Mouse (Mus musculus) heart, embryonic 15.5 days (tissue): ENCODE results near the gene Bms1. TPM values are rescaled to one million over a fixed set of nuclear protein-coding genes. Genes with fewer than 3 reads are reported as not detected.

Experiments used
- ATAC-seq: fragments of 200-750 bp; cut with Nextera tagmentation; replicated peaks from 2 replicates; pipeline ENCODE4 v1.8.0; 2017; ENCODE audit warnings: low read depth, moderate TSS enrichment; ENCODE audit not compliant: insufficient number of reproducible peaks, insufficient read depth, low FRiP score
- H3K27ac ChIP-seq: fragments of 300-500 bp; sonication (generic); 2 replicates; pipeline ENCODE4 v1.5.1; 2015; ENCODE audit warnings: mild to moderate bottlenecking, inconsistent platforms
- H3K27me3 ChIP-seq: fragments of 300-500 bp; sonication (generic); 2 replicates; pipeline ENCODE4 v1.6.1; 2015; ENCODE audit warnings: inconsistent platforms
- H3K36me3 ChIP-seq: fragments of 300-500 bp; sonication (generic); 2 replicates; pipeline ENCODE4 v1.6.1; 2015; ENCODE audit warnings: mild to moderate bottlenecking, inconsistent platforms
- H3K4me1 ChIP-seq: fragments of 300-500 bp; sonication (generic); replicated peaks from 2 replicates; pipeline ENCODE4 v1.6.1; 2015; ENCODE audit warnings: inconsistent platforms
- H3K4me2 ChIP-seq: fragments of 300-500 bp; sonication (generic); 2 replicates; pipeline ENCODE4 v1.6.1; 2015; ENCODE audit warnings: inconsistent platforms, mild to moderate bottlenecking, moderate library complexity
- H3K4me3 ChIP-seq: fragments of 300-500 bp; sonication (generic); 2 replicates; pipeline ENCODE4 v1.5.1; 2015; ENCODE audit warnings: mild to moderate bottlenecking, inconsistent platforms
- H3K9ac ChIP-seq: fragments of 300-500 bp; sonication (generic); 2 replicates; pipeline ENCODE4 v1.6.1; 2015; ENCODE audit warnings: mild to moderate bottlenecking, inconsistent platforms
- H3K9me3 ChIP-seq: fragments of 300-500 bp; sonication (generic); replicated peaks from 2 replicates; pipeline ENCODE4 v1.6.1; 2016; ENCODE audit warnings: inconsistent platforms
- WGBS: fragments of 180-500 bp; shearing (Covaris S2); methylation state at CpG from one replicate; pipeline ENCODE4 v1.1.7; 2015; ENCODE audit warnings: mixed read lengths; 5-methylcytosine and 5-hydroxymethylcytosine counted together
- polyA plus RNA-seq: library from polyadenylated mRNA; unstranded; fragments of >200 nt; fragmentation: Nextera tagmentation; extraction: Ambion mirVana; gene quantifications from 2 replicates; pipeline ENCODE4 v1.2.1, GENCODE M21; 2015

Bms1 gene
- polyA plus RNA-seq, 1 experiment from 2014 or later: 17.3 TPM

DNA sequence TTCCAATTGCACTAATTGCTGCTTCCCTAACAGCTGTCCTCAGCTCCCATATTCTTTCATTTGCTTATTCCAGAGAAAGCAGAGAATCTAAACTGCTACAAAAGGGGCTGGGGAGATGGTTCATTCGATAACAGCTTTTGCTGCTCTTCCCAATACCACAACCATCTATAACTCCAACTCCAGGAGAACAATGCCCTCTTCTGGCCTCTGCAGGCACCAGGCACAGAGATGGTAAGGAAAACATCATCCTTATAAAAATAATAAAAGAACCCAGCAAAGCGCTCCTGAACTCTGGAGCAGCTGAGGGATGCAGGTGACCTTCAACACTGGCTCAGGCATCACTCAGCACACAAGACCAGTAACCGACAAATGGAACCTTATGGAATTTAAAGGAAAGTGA is 33.3 kb downstream of the Bms1 start:
- Histone ChIP-seq H3K36me3 (peaks cover 50% of the 10 kb centered on the region), H3K9me3 (no peaks in the 10 kb centered on the region), H3K4me3 (no peak overlapping the region), H3K4me2 (no peak overlapping the region), H3K4me1 (no peaks in the 10 kb centered on the region), H3K9ac (no peak overlapping the region), H3K27me3 (no peaks in the 10 kb centered on the region), H3K27ac (no peak overlapping the region)
- no peak for ATAC-seq
- 88% methylated on average over 3 of the region's 3 CpGs for WGBS

DNA sequence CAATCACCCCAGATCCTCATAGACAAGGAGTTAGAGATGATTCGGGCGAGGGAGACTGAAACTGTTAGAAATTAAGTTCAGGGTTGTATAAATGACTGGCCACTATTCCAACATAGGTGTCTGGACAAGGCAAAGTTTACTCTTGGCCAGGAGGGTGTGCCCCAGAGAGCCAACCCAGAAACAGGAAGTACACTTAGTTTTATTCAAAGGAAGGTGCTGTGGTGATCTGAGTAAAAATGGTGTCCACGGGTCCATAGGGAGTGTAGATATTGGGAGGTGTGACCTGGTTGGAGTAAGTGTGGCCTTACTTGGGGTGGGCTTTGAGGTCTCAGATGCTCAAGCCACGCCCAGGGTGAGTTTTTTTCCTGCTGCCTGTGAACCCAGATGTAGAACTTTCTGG is 38.0 kb downstream of the Bms1 start:
- WGBS: 80% methylated on average over 4 of the region's 4 CpGs
- Histone ChIP-seq H3K27ac (no peak overlapping the region), H3K36me3 (peaks cover 23% of the 10 kb centered on the region), H3K27me3 (peaks cover 30% of the 10 kb centered on the region), H3K4me3 (no peak overlapping the region), H3K9me3 (no peaks in the 10 kb centered on the region), H3K4me2 (no peak overlapping the region), H3K4me1 (peaks cover 4% of the 10 kb centered on the region; the same call in 1 of the 2 replicates), H3K9ac (no peak overlapping the region)
- ATAC-seq: no peak

DNA sequence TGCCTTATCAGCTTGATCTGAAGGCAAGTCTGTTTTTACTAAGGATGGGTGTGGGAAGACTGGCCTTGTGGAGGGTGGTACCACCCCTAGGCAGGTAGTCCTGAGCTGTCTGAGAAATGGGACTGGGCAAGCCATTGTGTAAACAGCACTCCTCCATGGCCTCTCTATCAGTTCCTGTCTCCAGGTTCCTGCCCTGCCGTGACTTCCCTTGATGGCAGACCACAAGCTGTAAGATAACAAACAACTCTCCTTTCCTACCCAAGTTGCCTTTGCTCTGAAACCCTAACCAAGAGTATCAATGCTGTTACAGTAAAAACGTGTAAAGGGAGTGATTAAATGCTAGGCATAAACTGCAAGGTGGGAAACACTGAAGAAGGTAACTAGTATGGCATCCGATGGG is 38.6 kb downstream of the Bms1 start:
- 40% methylated on average over 3 of the region's 3 CpGs for WGBS
- ATAC-seq: no peak
- no peak overlapping the region for H3K4me3 ChIP-seq
- H3K27ac ChIP-seq: no peak overlapping the region
- H3K4me1 ChIP-seq: peaks cover 5% of the 10 kb centered on the region; the same call in 1 of the 2 replicates
- peaks cover 34% of the 10 kb centered on the region for H3K27me3 ChIP-seq
- H3K9ac ChIP-seq: no peak overlapping the region
- peaks cover 23% of the 10 kb centered on the region for H3K36me3 ChIP-seq
- no peaks in the 10 kb centered on the region for H3K9me3 ChIP-seq
- H3K4me2 ChIP-seq: no peak overlapping the region

DNA sequence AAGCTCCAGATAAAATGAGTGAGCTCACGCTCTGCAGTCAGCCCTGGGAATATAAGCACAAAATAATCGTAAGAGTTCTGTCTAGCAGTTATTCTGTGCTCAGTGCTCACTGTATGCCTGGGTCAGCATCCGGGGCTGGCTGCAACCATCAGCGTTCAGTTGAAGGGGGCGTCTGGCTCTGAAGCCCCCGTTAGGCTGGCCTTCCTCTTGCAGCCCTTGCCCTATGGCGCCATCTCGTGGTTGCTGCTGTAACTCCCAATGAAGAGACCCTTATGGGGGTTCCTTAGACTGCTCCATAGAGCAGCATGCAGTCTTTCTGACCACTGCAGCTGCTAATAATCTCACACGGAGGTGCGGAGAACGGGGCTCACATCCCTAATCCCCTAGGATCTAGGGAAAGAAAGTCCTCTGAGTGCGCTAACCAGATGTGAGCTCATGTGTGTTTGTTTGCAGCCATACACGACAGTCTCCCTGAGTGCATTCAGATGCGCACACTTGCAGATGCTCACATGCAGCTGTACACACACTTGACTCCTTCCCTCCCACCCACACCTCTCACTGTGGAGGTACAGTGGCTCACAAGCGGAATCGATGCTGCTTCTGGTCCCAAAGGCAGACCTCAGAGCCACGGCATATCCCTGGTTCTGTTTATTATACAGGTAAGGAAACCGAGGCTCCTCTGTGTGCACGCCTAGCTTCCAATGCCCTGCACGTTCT is 39.7 kb downstream of the Bms1 start:
- H3K4me1 ChIP-seq: peaks cover 5% of the 10 kb centered on the region; the same call in 1 of the 2 replicates
- H3K4me2 ChIP-seq: no peak overlapping the region
- 0 out of 2 replicates have a peak, but pooled peaks have one; percentile 22 for ATAC-seq
- no peaks in the 10 kb centered on the region for H3K9me3 ChIP-seq
- H3K27ac ChIP-seq: no peak overlapping the region
- H3K4me3 ChIP-seq: no peak overlapping the region
- WGBS: 30% methylated on average over 20 of the region's 20 CpGs
- H3K36me3 ChIP-seq: peaks cover 23% of the 10 kb centered on the region
- peaks cover 43% of the 10 kb centered on the region for H3K27me3 ChIP-seq
- H3K9ac ChIP-seq: no peak overlapping the region

DNA sequence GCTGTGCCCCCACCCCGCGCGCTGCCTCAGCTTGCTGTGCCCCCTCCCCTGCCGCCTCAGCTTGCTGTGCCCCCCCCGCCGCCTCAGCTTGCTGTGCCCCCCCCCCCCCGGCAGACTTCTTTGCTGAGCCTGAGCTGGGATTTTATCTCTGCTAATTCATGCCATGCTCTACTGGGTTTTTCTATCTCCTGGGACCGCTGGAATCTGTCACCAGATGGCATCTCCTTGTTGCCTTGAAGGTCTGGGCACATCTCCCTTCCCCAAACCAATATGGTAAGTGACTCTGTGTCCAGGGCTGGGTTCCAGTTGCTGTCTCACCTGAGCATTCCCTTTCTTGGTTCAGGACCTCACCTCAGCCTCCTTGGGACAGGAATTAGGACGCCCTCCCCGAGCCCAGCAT is 41.7 kb downstream of the Bms1 start:
- no peak overlapping the region for H3K9ac ChIP-seq
- H3K4me1 ChIP-seq: peaks cover 5% of the 10 kb centered on the region; the same call in 1 of the 2 replicates
- no peak overlapping the region for H3K27ac ChIP-seq
- WGBS: 36% methylated on average over 10 of the region's 10 CpGs
- peaks cover 63% of the 10 kb centered on the region for H3K27me3 ChIP-seq
- H3K36me3 ChIP-seq: peaks cover 4% of the 10 kb centered on the region
- no peak for ATAC-seq
- no peak overlapping the region for H3K4me2 ChIP-seq
- no peaks in the 10 kb centered on the region for H3K9me3 ChIP-seq
- no peak overlapping the region for H3K4me3 ChIP-seq

DNA sequence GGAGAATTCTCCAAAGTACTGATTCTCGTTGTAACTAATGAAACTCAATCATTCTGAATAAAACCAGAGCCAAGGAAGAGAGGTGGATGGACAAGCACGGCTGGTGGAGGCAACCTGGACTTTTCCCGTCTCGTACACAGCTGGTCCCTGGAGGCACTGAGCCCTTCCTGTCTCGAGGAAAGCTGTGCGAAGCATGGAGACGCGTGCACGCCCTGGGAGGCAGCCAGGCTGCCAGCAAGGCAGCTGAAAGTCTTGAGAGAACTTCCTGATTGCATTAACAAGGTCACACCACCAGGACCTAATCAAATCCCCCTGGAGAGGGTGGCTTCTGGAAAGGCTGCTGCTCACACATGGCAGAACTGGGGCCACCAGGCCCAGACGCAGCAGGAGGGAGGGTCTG is 43.3 kb downstream of the Bms1 start:
- peaks cover 63% of the 10 kb centered on the region for H3K27me3 ChIP-seq
- no peak for ATAC-seq

DNA sequence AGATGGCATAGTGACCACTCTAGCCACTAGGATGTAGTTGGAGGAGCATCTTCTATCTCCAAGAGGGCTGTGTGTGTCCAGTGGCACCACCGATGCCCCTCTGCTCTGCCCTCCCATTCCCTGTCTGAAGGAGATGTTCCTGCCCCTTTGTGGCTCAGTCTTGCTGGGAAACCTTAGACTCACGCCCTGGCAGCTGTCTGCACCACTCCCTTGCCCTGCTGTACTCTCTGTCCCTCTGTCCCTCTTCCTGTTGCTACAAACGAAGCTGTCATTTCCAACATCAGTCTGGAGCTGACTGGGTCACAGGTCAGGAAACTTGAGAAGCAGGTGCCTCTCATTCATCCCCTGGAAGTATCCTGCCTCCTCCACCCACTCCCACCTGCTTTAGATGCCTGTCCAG is 43.8 kb downstream of the Bms1 start:
- Histone ChIP-seq H3K36me3 (no peaks in the 10 kb centered on the region), H3K27me3 (peaks cover 63% of the 10 kb centered on the region), H3K4me2 (no peak overlapping the region), H3K4me3 (no peak overlapping the region), H3K9ac (no peak overlapping the region), H3K27ac (no peak overlapping the region), H3K4me1 (peaks cover 5% of the 10 kb centered on the region; the same call in 1 of the 2 replicates), H3K9me3 (no peaks in the 10 kb centered on the region)
- 49% methylated on average over 3 of the region's 3 CpGs for WGBS
- no peak for ATAC-seq

More for the DNA sequence above, 43.3 kb downstream of the Bms1 start:
- Histone ChIP-seq H3K4me1 (peaks cover 5% of the 10 kb centered on the region; the same call in 1 of the 2 replicates), H3K9ac (no peak overlapping the region), H3K9me3 (no peaks in the 10 kb centered on the region), H3K4me2 (no peak overlapping the region), H3K4me3 (no peak overlapping the region), H3K36me3 (no peaks in the 10 kb centered on the region), H3K27ac (no peak overlapping the region)
- 20% methylated on average over 10 of the region's 10 CpGs for WGBS

DNA sequence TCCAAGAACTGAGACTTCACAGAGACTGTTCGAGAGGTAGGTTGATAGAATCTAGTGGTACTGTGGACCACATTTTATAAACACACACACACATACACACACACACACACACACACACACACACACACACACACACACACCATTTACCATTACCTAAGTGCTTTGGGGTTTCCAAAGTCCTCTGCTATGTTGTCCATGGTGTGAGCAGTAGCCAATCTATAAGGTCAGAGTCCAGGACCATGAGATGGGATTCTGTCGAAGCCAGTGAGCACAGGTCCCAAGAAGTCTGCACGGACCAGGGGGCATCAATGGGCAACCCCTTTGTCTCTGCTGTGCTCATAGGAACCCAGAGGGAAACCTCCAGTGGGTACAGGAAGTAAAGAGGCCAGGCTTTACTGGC is 44.2 kb downstream of the Bms1 start:
- peaks cover 5% of the 10 kb centered on the region; the same call in 1 of the 2 replicates for H3K4me1 ChIP-seq
- WGBS: 64% methylated on average over 3 of the region's 3 CpGs
- H3K27me3 ChIP-seq: peaks cover 62% of the 10 kb centered on the region
- no peak overlapping the region for H3K9ac ChIP-seq
- H3K4me3 ChIP-seq: no peak overlapping the region
- H3K36me3 ChIP-seq: no peaks in the 10 kb centered on the region
- no peak overlapping the region for H3K4me2 ChIP-seq
- no peak for ATAC-seq
- no peak overlapping the region for H3K27ac ChIP-seq
- H3K9me3 ChIP-seq: no peaks in the 10 kb centered on the region

DNA sequence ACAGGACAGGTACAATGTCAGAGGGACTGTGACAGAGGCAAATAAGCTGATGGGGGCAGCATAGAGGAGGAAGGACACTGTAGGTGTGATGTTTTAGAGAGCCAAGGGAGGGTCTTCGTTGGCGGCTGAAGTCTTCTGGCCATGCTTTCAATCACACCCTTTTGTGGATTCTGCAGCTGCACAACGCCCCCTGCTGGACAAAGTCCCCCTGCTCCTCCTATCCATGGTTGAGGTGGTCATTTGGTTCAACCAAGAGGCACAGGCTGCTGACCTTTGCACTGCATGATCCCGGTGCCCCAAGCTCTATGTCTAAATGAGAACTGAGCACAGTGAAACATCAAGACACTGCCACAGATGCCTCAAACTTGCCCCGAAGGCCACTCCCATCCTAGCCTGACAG is 46.0 kb downstream of the Bms1 start:
- no peak for ATAC-seq
- Histone ChIP-seq H3K27me3 (peaks cover 47% of the 10 kb centered on the region), H3K9me3 (no peaks in the 10 kb centered on the region), H3K4me2 (no peak overlapping the region), H3K4me1 (0 out of 2 replicates have a peak, but pooled peaks cover 3% of the 10 kb centered on the region), H3K27ac (no peak overlapping the region), H3K4me3 (no peak overlapping the region), H3K36me3 (no peaks in the 10 kb centered on the region), H3K9ac (no peak overlapping the region)
- 41% methylated on average over 5 of the region's 5 CpGs for WGBS

DNA sequence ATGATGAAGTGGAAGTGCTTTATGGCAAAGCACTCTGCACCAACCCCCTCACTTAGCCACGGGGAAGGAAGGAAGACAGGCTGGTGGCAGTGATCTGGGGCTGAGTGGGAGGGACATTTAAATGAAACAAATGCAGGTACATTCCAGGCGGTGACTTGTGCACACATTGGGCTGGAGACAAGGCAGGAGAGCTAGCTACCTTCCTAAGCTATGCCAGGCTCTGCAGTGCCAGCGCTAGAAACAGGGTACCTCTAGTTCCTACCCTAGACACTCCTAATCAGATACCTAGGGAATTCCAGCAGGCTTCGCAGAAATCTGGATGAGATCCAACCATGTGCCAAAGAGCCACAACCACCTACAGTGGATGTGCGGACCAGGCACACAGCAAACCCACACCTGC is 46.5 kb downstream of the Bms1 start:
- 59% methylated on average over 5 of the region's 5 CpGs for WGBS
- no peaks in the 10 kb centered on the region for H3K36me3 ChIP-seq
- 0 out of 2 replicates have a peak, but pooled peaks cover 3% of the 10 kb centered on the region for H3K4me1 ChIP-seq
- ATAC-seq: no peak
- no peak overlapping the region for H3K4me2 ChIP-seq
- no peak overlapping the region for H3K4me3 ChIP-seq
- no peak overlapping the region for H3K27ac ChIP-seq
- H3K27me3 ChIP-seq: peaks cover 42% of the 10 kb centered on the region
- no peaks in the 10 kb centered on the region for H3K9me3 ChIP-seq
- H3K9ac ChIP-seq: no peak overlapping the region

DNA sequence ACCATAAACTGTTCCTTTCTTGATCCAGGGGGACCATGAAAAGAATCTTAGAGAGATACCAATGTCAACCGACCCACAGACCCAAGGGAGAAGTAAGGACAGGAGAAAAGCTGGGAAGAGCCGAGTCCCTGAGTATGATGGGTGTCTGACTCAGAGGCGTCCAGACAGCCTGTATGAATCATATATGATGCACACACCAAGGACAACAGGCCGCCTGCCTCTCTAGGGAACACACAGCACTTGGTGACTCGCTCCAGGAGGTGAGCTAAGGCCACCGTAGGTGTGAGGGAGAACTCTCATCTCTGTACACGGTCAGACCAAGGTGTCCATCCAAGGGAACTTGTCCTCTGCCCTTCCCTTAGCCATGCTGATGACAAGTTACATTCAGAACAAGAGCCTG is 51.8 kb downstream of the Bms1 start:
- Histone ChIP-seq H3K9me3 (no peaks in the 10 kb centered on the region), H3K36me3 (no peaks in the 10 kb centered on the region), H3K4me2 (no peak overlapping the region), H3K27me3 (0 out of 2 replicates have a peak, but pooled peaks cover 2% of the 10 kb centered on the region), H3K27ac (no peak overlapping the region), H3K4me1 (no peaks in the 10 kb centered on the region), H3K4me3 (no peak overlapping the region), H3K9ac (no peak overlapping the region)
- WGBS: 75% methylated on average over 7 of the region's 7 CpGs
- no peak for ATAC-seq

DNA sequence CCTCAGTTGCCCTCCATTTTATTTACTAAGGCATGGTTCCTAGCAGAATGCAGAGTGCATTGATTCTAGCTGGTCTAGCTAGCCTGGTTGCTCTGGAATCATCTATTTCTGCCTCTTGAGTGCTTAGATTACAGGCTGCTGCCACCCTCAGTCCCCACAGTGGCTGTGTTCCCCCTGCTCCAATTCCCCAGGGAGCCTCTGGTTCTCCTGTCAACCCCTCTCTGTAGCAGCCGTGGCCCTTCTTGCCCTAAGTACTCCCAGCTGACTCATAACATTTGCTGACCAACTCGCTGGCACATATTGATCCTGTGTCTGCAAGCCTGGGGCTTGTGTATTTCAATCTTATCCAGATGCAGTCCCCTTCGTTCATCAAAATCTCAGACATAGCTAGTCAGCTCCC is 53.1 kb downstream of the Bms1 start:
- H3K9me3 ChIP-seq: peaks cover 4% of the 10 kb centered on the region
- 50% methylated on average over 3 of the region's 3 CpGs for WGBS
- ATAC-seq: no peak

More for the DNA sequence above, 53.1 kb downstream of the Bms1 start:
- H3K9ac ChIP-seq: no peak overlapping the region
- no peak overlapping the region for H3K4me3 ChIP-seq
- H3K4me1 ChIP-seq: no peaks in the 10 kb centered on the region
- H3K4me2 ChIP-seq: no peak overlapping the region
- H3K27me3 ChIP-seq: 0 out of 2 replicates have a peak, but pooled peaks cover 2% of the 10 kb centered on the region
- H3K27ac ChIP-seq: no peak overlapping the region
- H3K36me3 ChIP-seq: no peaks in the 10 kb centered on the region
